Mouse (Mus musculus): ENCODE measurements around the gene Abcg5. TPM values are rescaled to one million over a fixed set of nuclear protein-coding genes. Genes with fewer than 3 reads are reported as not detected.

Abcg5 gene
- polyA plus RNA-seq, 1 experiment from 2014 or later = 3.1 TPM

DNA sequence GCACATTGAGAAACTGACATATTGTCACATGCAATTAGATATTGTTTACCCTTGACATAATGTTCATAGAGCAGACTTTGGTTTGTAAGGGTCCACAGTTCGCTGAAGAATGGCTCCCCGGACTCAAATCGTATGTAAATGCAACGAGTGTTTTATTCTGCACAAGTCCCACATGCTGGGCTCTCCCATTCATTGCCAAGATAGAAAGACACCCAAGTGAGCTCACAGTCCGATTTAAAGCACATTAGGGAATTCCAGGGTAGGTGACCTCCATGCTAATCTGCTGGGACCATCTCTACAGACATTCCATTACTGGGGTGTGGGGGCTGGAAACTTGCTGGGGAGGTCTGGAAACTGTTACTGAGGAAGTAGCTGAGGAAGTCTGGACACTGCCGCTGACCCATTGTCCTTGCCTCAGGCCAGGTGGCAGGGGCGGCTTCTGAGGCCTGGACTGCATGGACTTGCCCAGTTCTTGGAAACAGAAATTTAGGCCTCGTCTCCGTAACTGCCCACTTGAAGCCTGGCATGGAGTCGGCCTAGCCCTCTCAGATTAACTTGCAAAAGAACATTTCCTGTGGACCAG is 42.9 kb downstream of the Abcg5 start:
- no peak overlapping the region for H3K27ac ChIP-seq (replicated peaks)
- no peak overlapping the region for H3K4me3 ChIP-seq
- WGBS = 53% methylated on average over 10 of the region's 10 CpGs
- H3K4me1 ChIP-seq = no peaks in the 10 kb centered on the region
- H3K9me3 ChIP-seq = no peaks in the 10 kb centered on the region
- no peaks in the 10 kb centered on the region for H3K36me3 ChIP-seq
- ATAC-seq (replicated peaks) = no peak
- no peak overlapping the region for H3K4me2 ChIP-seq (replicated peaks)
- no peaks in the 10 kb centered on the region for H3K27me3 ChIP-seq
- H3K9ac ChIP-seq (replicated peaks) = no peak overlapping the region

DNA sequence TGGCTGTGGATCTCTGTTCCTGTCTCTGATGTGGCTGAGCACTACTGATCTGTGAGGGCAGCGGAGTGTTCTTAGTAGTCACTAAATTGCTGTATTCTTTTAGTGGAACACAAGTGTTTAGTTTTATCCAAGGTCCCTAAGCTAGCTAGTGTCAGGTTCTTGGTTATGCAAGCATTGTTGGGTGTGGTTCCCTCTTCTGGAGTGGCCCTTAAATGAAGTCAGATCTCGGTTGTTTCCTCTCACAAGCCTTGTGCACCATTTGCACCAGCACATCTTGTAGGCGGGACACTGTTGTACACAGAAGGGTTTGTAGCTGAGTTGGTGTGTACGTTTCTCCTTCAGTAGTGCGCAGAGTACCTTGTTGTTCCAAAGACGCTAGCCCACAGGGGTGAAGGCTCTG is 44.8 kb downstream of the Abcg5 start:
- Histone ChIP-seq H3K36me3 (no peaks in the 10 kb centered on the region), H3K4me3 (no peak overlapping the region), H3K27me3 (no peaks in the 10 kb centered on the region), H3K9ac (replicated peaks) (no peak overlapping the region), H3K27ac (replicated peaks) (no peak overlapping the region), H3K4me2 (replicated peaks) (no peak overlapping the region), H3K4me1 (no peaks in the 10 kb centered on the region), H3K9me3 (no peaks in the 10 kb centered on the region)
- 94% methylated on average over 6 of the region's 6 CpGs for WGBS
- ATAC-seq (replicated peaks) = no peak

DNA sequence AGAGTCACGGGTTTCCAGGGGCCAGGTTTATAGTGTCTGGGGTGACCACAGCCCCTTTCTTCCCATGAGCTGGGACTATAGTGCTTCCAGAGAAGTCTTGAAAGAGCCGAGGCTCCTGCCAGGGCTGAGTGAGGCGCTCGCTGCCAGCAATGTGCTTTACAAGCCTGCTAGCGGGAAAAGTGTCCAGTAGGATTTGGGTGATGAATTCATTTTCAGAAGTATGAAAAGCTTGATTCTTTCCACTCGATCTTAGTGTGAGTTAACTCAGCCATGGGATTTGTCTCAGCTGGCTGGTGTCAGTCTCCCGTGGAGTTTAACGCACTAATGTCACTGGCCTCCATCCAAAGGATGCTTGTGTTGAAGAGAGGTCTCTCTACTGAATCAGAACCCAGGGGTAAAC is 46.5 kb downstream of the Abcg5 start:
- H3K9me3 ChIP-seq = no peaks in the 10 kb centered on the region
- H3K27me3 ChIP-seq = no peaks in the 10 kb centered on the region
- no peak for ATAC-seq (replicated peaks)
- no peaks in the 10 kb centered on the region for H3K4me1 ChIP-seq
- no peak overlapping the region for H3K4me2 ChIP-seq (replicated peaks)
- no peak overlapping the region for H3K4me3 ChIP-seq
- 55% methylated on average over 8 of the region's 8 CpGs for WGBS
- no peaks in the 10 kb centered on the region for H3K36me3 ChIP-seq
- no peak overlapping the region for H3K9ac ChIP-seq (replicated peaks)
- H3K27ac ChIP-seq (replicated peaks) = no peak overlapping the region

DNA sequence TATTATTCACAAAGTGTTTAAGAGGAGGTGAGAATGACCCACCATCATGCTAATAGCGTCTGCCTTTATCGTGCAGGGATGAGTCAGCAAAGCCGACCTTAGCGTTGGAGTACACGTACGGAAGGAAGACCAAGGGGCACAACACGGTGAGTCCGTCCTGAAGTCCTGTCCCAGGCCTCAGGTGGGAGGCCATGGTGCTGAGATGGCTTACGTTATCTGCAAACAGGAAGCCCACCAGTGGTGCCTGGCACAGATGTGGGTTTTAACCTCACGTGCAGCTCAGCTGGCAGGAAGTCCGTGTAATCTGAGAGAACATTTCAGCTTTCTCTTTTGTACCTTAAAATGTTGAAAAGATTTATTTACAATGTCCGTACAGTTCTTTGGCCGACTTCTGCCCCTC is 49.4 kb downstream of the Abcg5 start:
- no peaks in the 10 kb centered on the region for H3K4me1 ChIP-seq
- no peaks in the 10 kb centered on the region for H3K27me3 ChIP-seq
- no peaks in the 10 kb centered on the region for H3K36me3 ChIP-seq
- no peak for ATAC-seq (replicated peaks)
- no peak overlapping the region for H3K4me2 ChIP-seq (replicated peaks)
- 90% methylated on average over 13 of the region's 13 CpGs for WGBS
- H3K27ac ChIP-seq (replicated peaks) = no peak overlapping the region
- H3K4me3 ChIP-seq = no peak overlapping the region
- no peak overlapping the region for H3K9ac ChIP-seq (replicated peaks)
- H3K9me3 ChIP-seq = no peaks in the 10 kb centered on the region

DNA sequence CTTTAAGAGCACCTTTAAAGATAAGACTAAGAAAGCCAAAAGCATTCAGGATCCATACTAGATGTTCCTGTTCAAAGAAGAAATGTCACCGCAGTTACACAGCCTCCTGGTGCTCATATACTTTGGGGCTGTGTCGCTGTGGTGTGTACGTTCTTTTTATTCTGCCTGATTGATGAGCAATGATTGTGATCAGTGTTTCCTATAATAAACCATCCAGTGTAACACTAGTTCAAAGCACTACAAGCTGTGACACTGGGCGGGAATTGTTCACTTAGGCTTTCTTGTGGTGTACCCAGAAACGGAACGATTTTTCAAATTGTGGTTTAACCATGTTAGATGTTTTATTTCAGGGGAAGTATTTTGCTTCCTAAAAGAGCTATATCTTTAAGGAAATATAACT is 51.0 kb downstream of the Abcg5 start:
- no peaks in the 10 kb centered on the region for H3K36me3 ChIP-seq
- H3K4me1 ChIP-seq = peaks cover 6% of the 10 kb centered on the region
- H3K9me3 ChIP-seq = no peaks in the 10 kb centered on the region
- H3K4me3 ChIP-seq = no peak overlapping the region
- no peaks in the 10 kb centered on the region for H3K27me3 ChIP-seq
- H3K27ac ChIP-seq (replicated peaks) = no peak overlapping the region
- WGBS = 93% methylated on average over 6 of the region's 6 CpGs
- ATAC-seq (replicated peaks) = no peak
- H3K9ac ChIP-seq (replicated peaks) = no peak overlapping the region
- H3K4me2 ChIP-seq (replicated peaks) = no peak overlapping the region

DNA sequence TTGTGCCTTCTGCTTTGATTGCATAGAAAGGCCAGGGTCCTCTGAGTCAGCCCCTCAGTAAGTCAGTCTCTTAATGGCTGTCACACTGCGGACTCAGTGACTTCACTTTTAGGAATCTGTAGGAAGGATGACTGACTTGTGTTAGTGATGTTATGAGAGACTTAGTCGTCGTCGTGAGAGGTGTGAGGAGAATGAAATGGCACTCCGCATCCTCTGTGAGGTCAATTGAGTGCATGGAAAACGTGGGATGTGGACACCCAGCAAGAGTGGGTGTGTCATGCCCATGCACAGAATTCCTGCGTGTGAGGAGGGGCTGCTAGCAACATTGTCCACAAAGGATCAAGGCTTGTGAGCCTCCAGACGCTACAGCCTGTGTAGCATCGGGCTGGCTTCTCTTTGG is 54.2 kb downstream of the Abcg5 start:
- Histone ChIP-seq H3K4me3 (no peak overlapping the region), H3K9ac (replicated peaks) (no peak overlapping the region), H3K4me1 (peaks cover 10% of the 10 kb centered on the region), H3K27me3 (no peaks in the 10 kb centered on the region), H3K9me3 (no peaks in the 10 kb centered on the region), H3K27ac (replicated peaks) (no peak overlapping the region), H3K36me3 (no peaks in the 10 kb centered on the region), H3K4me2 (replicated peaks) (no peak overlapping the region)
- 93% methylated on average over 9 of the region's 9 CpGs for WGBS
- ATAC-seq (replicated peaks) = no peak

DNA sequence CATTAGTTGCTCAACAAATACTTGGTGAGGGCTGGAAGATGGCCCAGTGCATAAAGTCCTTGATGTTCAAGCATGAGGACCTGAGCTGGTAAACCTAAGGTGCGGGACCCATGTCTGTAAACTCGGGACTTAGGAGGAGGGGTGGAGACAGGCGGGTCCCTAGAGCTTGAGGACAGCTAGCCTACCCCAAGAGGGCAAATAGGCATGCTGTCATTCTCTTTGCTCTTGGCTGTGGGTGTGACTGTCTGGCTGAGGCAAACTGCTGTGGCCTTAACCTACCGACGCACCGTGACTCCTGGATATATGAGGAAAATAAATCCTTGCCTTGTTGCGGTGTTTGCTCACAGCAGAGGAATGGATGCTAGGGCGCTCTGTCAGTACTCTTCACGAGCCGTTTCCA is 55.1 kb downstream of the Abcg5 start:
- H3K27me3 ChIP-seq = no peaks in the 10 kb centered on the region
- no peak overlapping the region for H3K9ac ChIP-seq (replicated peaks)
- no peak overlapping the region for H3K4me3 ChIP-seq
- no peaks in the 10 kb centered on the region for H3K36me3 ChIP-seq
- H3K4me1 ChIP-seq = peaks cover 10% of the 10 kb centered on the region
- no peaks in the 10 kb centered on the region for H3K9me3 ChIP-seq
- no peak overlapping the region for H3K27ac ChIP-seq (replicated peaks)
- H3K4me2 ChIP-seq (replicated peaks) = no peak overlapping the region
- WGBS = 94% methylated on average over 10 of the region's 10 CpGs
- no peak for ATAC-seq (replicated peaks)

DNA sequence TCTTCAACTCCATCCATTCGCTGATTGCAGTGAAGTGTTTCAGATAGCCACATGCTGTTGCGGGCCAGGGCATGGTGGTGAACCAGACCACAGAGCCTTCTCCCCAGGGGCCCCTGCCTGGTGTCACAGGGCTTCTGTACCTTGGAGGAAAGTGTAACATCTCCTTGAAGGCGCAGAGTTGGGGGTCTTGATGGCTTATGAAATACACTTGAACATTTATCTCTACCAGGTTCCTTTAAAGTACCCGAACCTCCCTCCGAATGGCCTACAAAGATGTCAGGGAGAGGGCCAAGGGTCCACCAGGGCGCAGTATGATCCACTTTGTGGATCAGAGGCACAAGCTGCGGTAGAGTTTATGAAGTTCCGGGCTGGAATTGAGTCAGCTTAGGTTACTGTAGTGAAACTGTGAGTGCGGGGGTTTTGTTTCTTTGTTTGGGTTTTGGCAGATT is 55.9 kb downstream of the Abcg5 start:
- peak overlapping the region; percentile 88 for H3K4me3 ChIP-seq
- H3K27ac ChIP-seq (replicated peaks) = no peak overlapping the region
- peak; percentile 59 for ATAC-seq (replicated peaks)
- 26% methylated on average over 9 of the region's 9 CpGs for WGBS
- H3K27me3 ChIP-seq = no peaks in the 10 kb centered on the region
- peaks cover 10% of the 10 kb centered on the region for H3K4me1 ChIP-seq
- H3K4me2 ChIP-seq (replicated peaks) = peak overlapping the region; percentile 68
- no peaks in the 10 kb centered on the region for H3K9me3 ChIP-seq
- peak overlapping the region; percentile 71 for H3K9ac ChIP-seq (replicated peaks)
- H3K36me3 ChIP-seq = no peaks in the 10 kb centered on the region

DNA sequence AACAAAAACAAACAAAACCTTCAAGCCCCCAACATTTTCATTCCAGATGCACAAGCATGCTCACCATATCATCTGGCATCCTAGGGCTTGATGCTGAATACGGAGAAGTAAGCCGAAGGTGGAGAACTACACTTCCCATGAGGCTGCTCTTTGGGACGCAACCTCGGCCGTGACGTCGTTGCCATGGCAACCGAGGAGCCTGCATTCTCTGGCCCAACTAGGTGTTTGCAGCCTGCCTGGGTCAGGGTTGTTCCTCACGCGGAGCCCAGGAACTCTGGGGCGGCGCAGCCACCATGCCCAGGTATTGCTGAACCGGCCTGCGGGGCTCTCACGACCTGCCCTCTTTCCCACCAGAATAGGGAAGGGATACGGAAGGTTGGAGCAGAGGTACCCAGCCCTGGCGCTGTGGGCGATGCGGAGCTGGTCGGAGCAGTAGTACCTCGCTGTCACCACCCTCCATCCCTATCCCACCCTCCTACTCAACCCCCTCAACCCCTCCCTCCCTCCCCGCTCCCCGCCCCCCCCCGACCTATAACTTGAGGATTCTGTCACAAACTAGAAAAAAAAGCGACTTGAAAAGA is 56.4 kb downstream of the Abcg5 start, which contains the start of gene Dync2li1:
Gene Dync2li1 (plus strand): TSS at position 221 of the 581 bp plus-strand sequence.
- H3K9me3 ChIP-seq = no peaks in the 10 kb centered on the region
- peak within 1 kb of the TSS; percentile 88 for H3K4me3 ChIP-seq
- no peaks in the 10 kb centered on the region for H3K36me3 ChIP-seq
- H3K9ac ChIP-seq (replicated peaks) = peak within 1 kb of the TSS; percentile 71
- WGBS = under 1% methylated on average over 24 of the region's 25 CpGs
- peaks cover 10% of the 10 kb centered on the region for H3K4me1 ChIP-seq
- H3K27me3 ChIP-seq = no peaks in the 10 kb centered on the region
- H3K27ac ChIP-seq (replicated peaks) = peak within 1 kb of the TSS; percentile 79
- peak; percentile 99 for ATAC-seq (replicated peaks)
- H3K4me2 ChIP-seq (replicated peaks) = peak within 1 kb of the TSS; percentile 68

DNA sequence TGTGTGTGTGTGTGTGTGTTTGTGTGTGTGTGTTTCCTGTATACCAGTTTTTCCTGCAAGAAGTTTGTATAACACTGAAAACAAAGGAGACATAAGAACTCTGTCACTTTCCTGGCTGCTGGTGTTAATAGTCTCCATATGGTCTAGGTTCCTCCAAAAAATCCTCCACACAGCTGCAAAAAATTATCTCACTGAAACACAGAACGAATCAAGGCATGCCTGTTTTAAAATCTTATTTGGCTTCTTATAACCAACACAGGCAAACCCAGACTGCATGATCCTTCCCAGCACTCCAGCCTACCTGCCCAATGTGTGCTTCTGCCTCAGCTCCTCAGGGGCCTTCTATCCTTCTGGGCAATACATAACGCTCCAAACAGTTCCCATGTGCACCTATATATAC is 59.9 kb downstream of the Abcg5 start:
- H3K9ac ChIP-seq (replicated peaks) = no peak overlapping the region
- peaks cover 10% of the 10 kb centered on the region for H3K4me1 ChIP-seq
- H3K4me3 ChIP-seq = no peak overlapping the region
- H3K27me3 ChIP-seq = no peaks in the 10 kb centered on the region
- H3K9me3 ChIP-seq = no peaks in the 10 kb centered on the region
- 71% methylated on average over 2 of the region's 2 CpGs for WGBS
- ATAC-seq (replicated peaks) = no peak
- H3K36me3 ChIP-seq = no peaks in the 10 kb centered on the region
- H3K27ac ChIP-seq (replicated peaks) = no peak overlapping the region
- H3K4me2 ChIP-seq (replicated peaks) = no peak overlapping the region

DNA sequence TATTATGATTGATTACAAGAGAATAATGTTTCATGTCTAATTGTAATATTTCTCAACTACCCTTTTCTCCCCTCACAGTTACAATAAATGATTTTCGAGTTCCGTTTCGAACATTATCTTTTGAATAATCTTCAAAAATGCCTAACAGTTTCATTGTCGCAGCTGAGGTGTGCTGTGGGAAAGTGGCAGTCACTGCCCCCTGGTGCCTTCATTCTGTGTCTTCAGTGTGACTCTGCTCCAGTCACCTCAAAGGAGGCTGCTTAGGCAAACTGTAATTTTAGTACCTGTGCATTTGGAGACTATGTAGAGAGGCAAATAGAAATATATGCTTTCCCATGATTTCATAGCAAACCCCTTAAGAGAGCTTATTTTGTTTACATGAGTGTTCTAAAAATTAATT is 60.8 kb downstream of the Abcg5 start:
- Histone ChIP-seq H3K27me3 (no peaks in the 10 kb centered on the region), H3K4me3 (no peak overlapping the region), H3K36me3 (no peaks in the 10 kb centered on the region), H3K27ac (replicated peaks) (no peak overlapping the region), H3K9me3 (no peaks in the 10 kb centered on the region), H3K4me1 (peaks cover 6% of the 10 kb centered on the region), H3K9ac (replicated peaks) (no peak overlapping the region), H3K4me2 (replicated peaks) (no peak overlapping the region)
- WGBS = 85% methylated on average over 4 of the region's 4 CpGs
- ATAC-seq (replicated peaks) = no peak

DNA sequence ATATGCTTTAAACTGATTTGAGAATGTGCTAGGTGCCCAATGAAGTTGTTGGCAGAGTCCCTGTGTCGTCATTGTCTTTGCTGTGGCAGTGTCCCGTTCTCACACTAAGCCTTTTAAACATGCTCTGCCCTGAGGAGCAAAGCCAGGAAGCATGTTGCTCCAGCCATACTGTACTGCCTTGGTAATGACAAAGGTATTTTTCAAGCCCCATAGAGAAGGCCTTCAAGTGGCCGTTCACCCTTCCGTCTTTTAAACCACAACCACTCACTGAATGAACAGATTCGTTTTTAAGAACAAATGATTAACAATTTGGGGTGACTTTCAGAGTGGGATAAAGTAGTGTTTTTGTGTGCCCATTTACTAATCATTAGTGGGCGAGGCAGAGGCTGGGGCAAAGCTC is 61.6 kb downstream of the Abcg5 start:
- no peak for ATAC-seq (replicated peaks)
- H3K9ac ChIP-seq (replicated peaks) = no peak overlapping the region
- H3K4me2 ChIP-seq (replicated peaks) = no peak overlapping the region
- no peaks in the 10 kb centered on the region for H3K9me3 ChIP-seq
- H3K27ac ChIP-seq (replicated peaks) = no peak overlapping the region
- WGBS = 74% methylated on average over 6 of the region's 6 CpGs
- peaks cover 2% of the 10 kb centered on the region; the same call in 1 of the 2 replicates for H3K4me1 ChIP-seq
- no peaks in the 10 kb centered on the region for H3K36me3 ChIP-seq
- no peak overlapping the region for H3K4me3 ChIP-seq
- no peaks in the 10 kb centered on the region for H3K27me3 ChIP-seq

DNA sequence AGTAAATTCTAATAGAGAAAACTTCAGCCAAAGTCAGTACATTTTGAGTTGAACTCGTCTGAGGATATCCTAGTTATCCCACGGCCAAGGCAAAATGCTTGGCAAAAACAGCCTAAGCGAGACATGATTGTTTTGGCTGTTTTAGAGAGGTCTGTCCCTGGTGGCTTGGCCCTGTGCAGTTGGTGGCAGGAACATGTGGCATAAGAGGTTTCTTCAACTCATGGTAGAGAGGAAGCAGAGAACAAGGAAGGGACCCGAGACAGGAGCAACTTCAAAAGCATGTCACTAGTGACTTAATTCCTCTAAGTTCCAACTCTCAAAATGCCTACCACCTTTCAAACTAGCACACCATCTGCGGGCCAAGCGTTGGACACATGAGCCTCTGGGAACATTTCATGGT is 62.2 kb downstream of the Abcg5 start:
- 79% methylated on average over 6 of the region's 6 CpGs for WGBS
- H3K4me3 ChIP-seq = no peak overlapping the region
- no peak overlapping the region for H3K9ac ChIP-seq (replicated peaks)
- no peak for ATAC-seq (replicated peaks)
- H3K27ac ChIP-seq (replicated peaks) = no peak overlapping the region
- no peaks in the 10 kb centered on the region for H3K36me3 ChIP-seq
- H3K4me1 ChIP-seq = no peaks in the 10 kb centered on the region
- H3K27me3 ChIP-seq = no peaks in the 10 kb centered on the region
- no peak overlapping the region for H3K4me2 ChIP-seq (replicated peaks)
- H3K9me3 ChIP-seq = no peaks in the 10 kb centered on the region
